Mouse (Mus musculus) gastrocnemius, postnatal 4 days (tissue): ENCODE results near the gene Phtf1. TPM values are rescaled to one million over a fixed set of nuclear protein-coding genes. Genes with fewer than 3 reads are reported as not detected.

Experiments
- DNase-seq, 2 experiments: peaks; one replicate each; pipeline ENCODE4 v3.0.0; 2021 to 2022; ENCODE audit warnings: low spot score in 2 of 2, mixed read lengths in 2 of 2
- total RNA-seq, 2 experiments: library from RNA; stranded (reverse); gene quantifications; 2 replicates each; pipeline ENCODE4 v1.2.3; 2021

The Phtf1 gene
- total RNA-seq, 2 experiments from 2014 or later: 17.7 to 18.3 TPM

DNA sequence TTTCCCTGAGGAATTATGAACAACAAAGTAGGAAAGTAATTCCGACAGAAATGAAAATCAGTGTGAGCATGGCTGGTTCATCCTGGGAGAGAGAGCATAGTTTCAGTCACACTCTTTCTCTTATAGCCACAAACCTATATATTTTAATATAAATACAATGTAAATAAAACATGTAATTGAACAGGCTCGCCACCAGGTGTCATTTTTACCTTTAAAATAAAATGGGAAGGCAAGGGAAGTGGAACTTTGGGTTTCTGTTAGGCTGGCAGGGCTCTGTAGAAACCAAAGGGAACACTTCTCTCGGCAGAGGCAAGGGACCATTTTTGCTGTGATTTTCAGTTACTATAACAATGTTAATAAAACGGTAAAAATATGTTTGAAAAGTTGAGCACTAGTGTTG lies 51.5 kb downstream of the Phtf1 start:
- DNase-seq: no peak

DNA sequence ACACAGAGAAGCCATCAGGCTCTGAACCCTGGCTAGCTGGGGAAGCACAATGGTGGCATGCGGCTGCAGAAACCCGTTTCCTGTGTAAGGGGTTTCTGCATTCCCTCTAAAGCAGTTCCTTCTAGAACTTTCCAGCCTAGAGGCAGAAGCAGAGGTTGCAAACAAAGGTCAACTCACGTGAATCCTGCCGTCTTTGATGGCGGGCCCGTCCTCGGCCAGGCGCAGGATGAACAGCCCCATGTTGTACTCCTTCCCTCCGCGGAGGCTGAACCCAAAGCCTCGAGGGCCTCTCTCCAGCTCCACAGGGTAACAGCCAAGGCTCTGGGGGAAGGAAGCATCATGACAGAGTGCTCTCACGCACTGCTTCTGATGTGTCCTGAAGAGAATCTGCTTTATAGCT lies 52.2 kb downstream of the Phtf1 start:
- no peak for DNase-seq

DNA sequence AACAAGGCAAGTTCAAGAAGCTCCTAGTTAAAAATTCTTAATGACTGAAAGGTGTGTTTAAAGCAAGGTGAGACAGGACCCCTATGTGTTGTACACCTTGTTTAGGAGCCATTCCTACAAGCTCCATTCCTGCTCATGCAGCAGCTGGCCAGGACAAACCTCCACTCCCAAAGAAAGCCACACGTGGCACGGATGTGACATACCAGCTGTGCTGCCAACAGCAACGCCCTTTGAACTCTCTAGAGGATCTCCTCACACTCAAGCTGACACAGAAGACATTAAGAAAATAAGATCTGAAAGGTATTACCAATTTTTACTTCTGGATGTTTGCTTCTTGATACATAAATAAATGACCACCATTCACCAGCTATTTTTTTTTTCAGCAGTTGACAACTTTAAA lies 59.0 kb downstream of the Phtf1 start:
- DNase-seq: no peak

DNA sequence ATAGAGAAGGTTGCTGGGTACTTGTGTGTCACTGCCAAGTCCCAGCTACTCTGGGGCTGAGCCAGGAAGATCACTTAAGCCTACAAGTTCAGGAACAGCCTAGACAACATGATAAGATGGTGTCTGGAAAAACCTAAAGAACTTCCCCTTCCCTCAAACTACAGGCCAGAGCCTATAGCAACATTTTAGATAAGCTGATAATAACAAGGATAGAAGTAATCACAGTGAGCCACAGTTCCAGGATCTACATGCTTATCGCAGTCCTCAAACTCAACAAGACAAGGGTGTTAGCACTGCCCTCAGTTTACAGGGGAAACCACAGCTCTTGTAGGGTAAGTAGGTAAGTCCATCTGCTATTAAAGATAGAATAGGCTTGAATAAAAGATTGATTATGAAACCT lies 64.2 kb downstream of the Phtf1 start:
- no peak for DNase-seq

DNA sequence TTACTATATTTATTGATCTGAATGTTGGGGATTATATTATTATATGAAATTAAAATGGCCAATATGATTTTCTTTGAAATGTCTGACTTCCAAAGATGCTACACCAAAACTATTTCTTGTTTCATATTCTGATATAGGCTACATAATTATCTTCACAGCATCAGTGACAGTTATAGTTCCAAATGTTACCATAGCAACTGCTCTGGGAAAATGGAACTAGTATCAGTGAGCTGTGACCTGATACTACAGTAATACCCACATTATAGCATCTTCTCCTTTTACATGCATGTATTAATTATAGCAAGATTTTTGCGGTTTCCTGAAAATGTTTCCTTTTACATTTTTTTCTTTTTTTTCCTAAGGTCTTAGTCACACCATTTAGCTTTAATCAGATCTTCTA lies 64.8 kb downstream of the Phtf1 start:
- DNase-seq: no peak

DNA sequence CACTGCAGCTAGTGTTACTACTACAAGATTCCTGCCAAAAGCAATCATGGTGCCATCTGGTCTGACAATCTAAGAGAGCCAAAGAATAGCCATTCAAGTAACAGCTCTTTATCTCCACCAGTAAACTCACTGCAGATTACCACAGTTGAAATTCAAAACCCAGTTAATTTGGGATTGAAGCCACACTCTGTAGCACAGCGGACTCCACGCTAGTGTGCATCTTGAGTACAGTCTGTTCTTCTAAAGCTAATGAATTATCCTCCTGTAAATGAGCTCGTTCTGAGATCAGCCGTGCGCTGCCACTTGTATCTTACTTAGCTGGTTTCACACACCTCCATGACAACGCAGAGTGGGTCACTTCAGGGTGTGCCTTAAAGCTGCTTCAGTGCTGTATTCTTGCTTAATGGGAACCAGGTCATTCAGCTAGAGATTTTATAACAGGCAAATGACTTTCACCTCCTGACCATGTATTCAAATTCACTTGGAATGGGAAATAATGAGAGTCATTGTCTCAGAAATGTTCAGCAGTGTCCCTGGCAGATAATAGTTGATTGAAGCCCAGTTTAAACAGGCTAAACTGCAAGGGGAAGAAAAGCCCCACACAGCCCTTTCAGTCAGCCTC lies 91.2 kb downstream of the Phtf1 start:
- no peak for DNase-seq

DNA sequence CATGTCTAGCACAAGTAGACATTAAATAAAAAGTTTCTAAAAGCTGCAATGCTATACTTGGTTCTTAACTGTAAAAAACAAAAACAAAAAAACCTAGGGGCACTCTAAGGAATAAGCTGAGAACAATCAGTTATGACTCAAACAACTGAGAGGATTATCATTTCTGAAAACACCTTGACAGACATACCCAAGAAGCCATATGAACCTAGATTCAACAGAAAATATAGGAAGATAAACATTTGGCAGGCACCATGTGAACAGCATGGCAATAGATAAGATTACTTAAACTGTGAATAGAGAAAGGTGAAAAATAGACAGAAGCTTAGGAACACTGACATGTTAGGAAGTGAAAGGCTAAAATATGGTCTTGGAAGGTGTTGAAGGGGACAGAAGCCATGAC lies 101.5 kb downstream of the Phtf1 start:
- DNase-seq: no peak

Other genes starting within 250 kb of the Phtf1 start
- 10 to 100 TPM; 17.1 to 18.9 TPM for gene Olfml3, start 230.1 kb upstream of the Phtf1 start, total RNA-seq
- not detected for gene Gm10964, start 228.7 kb upstream of the Phtf1 start, total RNA-seq
- 10 to 100 TPM; 69.6 to 76.7 TPM for gene Hipk1, start 176.5 kb upstream of the Phtf1 start, total RNA-seq
- 10 to 100 TPM in 1 of 2 experiments, 1 to 10 TPM in 1; 6.7 to 10.6 TPM for gene Dclre1b, start 158.7 kb upstream of the Phtf1 start, total RNA-seq
- 10 to 100 TPM; 12.8 to 15.5 TPM for gene Ap4b1, start 158.6 kb upstream of the Phtf1 start, total RNA-seq
- under 1 TPM; 0.20 to 0.21 TPM for gene Gm43064, start 158.5 kb upstream of the Phtf1 start, total RNA-seq
- gene Bcl2l15, start 135.5 kb upstream of the Phtf1 start, total RNA-seq: under 1 TPM in 1 of 2 experiments, not detected in 1; 0.23 TPM
- under 1 TPM; 0.49 to 0.52 TPM for gene Ptpn22, start 108.3 kb upstream of the Phtf1 start, total RNA-seq
- gene Rsbn1, start 54.0 kb upstream of the Phtf1 start, total RNA-seq: 10 to 100 TPM in 1 of 2 experiments, 1 to 10 TPM in 1; 9.8 to 11.9 TPM